Mouse (Mus musculus) liver, embryonic 11.5 days (tissue): ENCODE measurements around the gene Setd2. TPM values are rescaled to one million over a fixed set of nuclear protein-coding genes. Genes with fewer than 3 reads are reported as not detected.

ENCODE experiments used
- ATAC-seq: fragments of 200-750 bp; cut with Nextera tagmentation; replicated peaks from 2 replicates; pipeline ENCODE4 v1.8.0; 2017; ENCODE audit warnings: moderate number of reproducible peaks, mild to moderate bottlenecking, moderate TSS enrichment, moderate library complexity; ENCODE audit not compliant: low FRiP score
- DNase-seq: peaks from one replicate; pipeline ENCODE4 v3.0.0-alpha.2; 2017; ENCODE audit warnings: low spot score
- H3K27ac ChIP-seq: fragments of 300-500 bp; sonication (generic); 2 replicates; pipeline ENCODE4 v1.5.1; 2014; ENCODE audit warnings: mild to moderate bottlenecking, low read depth, low read length, control low read depth
- H3K27me3 ChIP-seq: fragments of 300-500 bp; sonication (generic); replicated peaks from 2 replicates; pipeline ENCODE4 v1.6.1; 2014; ENCODE audit warnings: low read length, mixed read lengths; ENCODE audit not compliant: control insufficient read depth, insufficient read depth
- H3K36me3 ChIP-seq: fragments of 300-500 bp; sonication (generic); 2 replicates; pipeline ENCODE4 v1.6.1; 2014; ENCODE audit warnings: mild to moderate bottlenecking, low read length, moderate library complexity, mixed read lengths; ENCODE audit not compliant: control insufficient read depth, insufficient read depth
- H3K4me1 ChIP-seq: fragments of 300-500 bp; sonication (generic); replicated peaks from 2 replicates; pipeline ENCODE4 v1.6.1; 2014; ENCODE audit warnings: low read length, mixed read lengths; ENCODE audit not compliant: control insufficient read depth, insufficient read depth
- H3K4me2 ChIP-seq: fragments of 300-500 bp; sonication (generic); 2 replicates; pipeline ENCODE4 v1.6.1; 2014; ENCODE audit warnings: mild to moderate bottlenecking, control low read depth, moderate library complexity
- H3K4me3 ChIP-seq: fragments of 300-500 bp; sonication (generic); 2 replicates; pipeline ENCODE4 v1.5.1; 2014; ENCODE audit warnings: low read depth, low read length, control low read depth
- H3K9ac ChIP-seq: fragments of 300-500 bp; sonication (generic); 2 replicates; pipeline ENCODE4 v1.6.1; 2014; ENCODE audit warnings: low read depth, low read length, control low read depth
- H3K9me3 ChIP-seq: fragments of 300-500 bp; sonication (generic); 2 replicates; pipeline ENCODE4 v1.6.1; 2016; ENCODE audit warnings: low read length, inconsistent platforms, mixed read lengths; ENCODE audit not compliant: control insufficient read depth
- WGBS: fragments of 180-500 bp; shearing (Covaris S2); extraction: QIAGEN DNeasy Blood & Tissue Kit; methylation state at CpG from one replicate; pipeline ENCODE4 v1.1.7; 2014; 5-methylcytosine and 5-hydroxymethylcytosine counted together
- polyA plus RNA-seq: library from polyadenylated mRNA; unstranded; fragments of >200 nt; fragmentation: Nextera tagmentation; extraction: Ambion mirVana; gene quantifications from 2 replicates; pipeline ENCODE4 v1.2.1, GENCODE M21; 2014

Gene Setd2
- polyA plus RNA-seq, 1 experiment from 2014 or later: 44.9 TPM

DNA sequence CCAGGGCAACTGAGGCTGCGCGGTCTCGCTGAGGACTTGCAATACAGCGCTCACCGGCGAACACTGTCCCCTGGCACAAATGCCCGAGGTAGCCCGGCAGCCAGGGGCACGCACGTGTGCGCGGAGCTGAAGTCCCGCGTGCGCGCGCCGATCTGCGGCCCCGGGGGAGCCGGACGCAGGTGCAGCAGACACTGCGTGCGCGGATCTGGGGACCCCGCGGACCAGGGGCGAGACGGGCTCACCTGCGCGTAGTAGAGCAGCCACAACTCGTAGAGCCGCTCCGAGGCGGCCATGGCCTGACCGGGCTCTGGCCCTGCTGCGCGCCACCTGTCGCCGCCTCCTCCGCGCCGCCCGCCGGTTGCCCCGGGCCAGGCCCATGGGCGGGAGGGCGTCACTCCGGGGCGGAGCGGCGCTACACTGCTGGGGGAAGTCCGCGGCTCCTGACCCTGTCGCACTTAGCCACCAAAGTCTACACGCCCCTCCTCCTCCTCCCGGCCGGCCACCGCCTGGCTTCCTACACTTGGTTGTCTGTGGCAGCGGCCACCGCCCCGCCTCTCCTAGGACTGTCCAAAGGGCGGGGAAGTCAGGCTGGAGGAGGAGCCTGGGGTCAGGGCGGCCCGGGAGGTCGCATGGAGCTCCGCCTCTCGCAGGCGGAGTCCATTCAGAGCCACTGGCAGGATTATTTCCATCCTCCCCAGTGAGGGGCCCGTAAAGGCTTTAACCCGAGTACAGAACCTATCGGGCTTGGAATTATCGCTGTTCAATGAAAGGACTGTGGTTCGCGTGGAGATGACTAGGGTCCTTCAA lies 121.5 kb downstream of the Setd2 start, which contains the start of gene Nbeal2:
Gene Nbeal2 (minus strand): TSS at position 507 of the 807 bp plus-strand sequence.
- Histone ChIP-seq H3K9me3 (no peaks in the 10 kb centered on the region), H3K9ac (peak within 1 kb of the TSS; percentile 71), H3K4me3 (peak within 1 kb of the TSS; percentile 74), H3K36me3 (no peaks in the 10 kb centered on the region), H3K27me3 (peaks cover 7% of the 10 kb centered on the region; the same call in 1 of the 2 replicates), H3K4me2 (peak within 1 kb of the TSS; percentile 99), H3K27ac (peak within 1 kb of the TSS; percentile 69), H3K4me1 (peaks cover 41% of the 10 kb centered on the region)
- ATAC-seq: peak; percentile 87
- under 1% methylated on average over 68 of the region's 75 CpGs for WGBS
- peak; percentile 93 for DNase-seq

GRCm38 (mm10) chr9:110654726-110655650 lies 122.6 kb downstream of the Setd2 start:
- ATAC-seq (no peak), DNase-seq (no peak)
- 83% methylated on average over 19 of the region's 19 CpGs for WGBS
- peak overlapping the region; percentile 74 for H3K4me3 ChIP-seq
- peak overlapping the region; percentile 57; the same call in 1 of the 2 replicates for H3K9ac ChIP-seq
- H3K27me3 ChIP-seq: peaks cover 7% of the 10 kb centered on the region; the same call in 1 of the 2 replicates
- no peaks in the 10 kb centered on the region for H3K36me3 ChIP-seq
- H3K27ac ChIP-seq: peak overlapping the region; percentile 69; the same call in 1 of the 2 replicates
- H3K4me1 ChIP-seq: peaks cover 49% of the 10 kb centered on the region
- peak overlapping the region; percentile 99 for H3K4me2 ChIP-seq
- no peaks in the 10 kb centered on the region for H3K9me3 ChIP-seq

DNA sequence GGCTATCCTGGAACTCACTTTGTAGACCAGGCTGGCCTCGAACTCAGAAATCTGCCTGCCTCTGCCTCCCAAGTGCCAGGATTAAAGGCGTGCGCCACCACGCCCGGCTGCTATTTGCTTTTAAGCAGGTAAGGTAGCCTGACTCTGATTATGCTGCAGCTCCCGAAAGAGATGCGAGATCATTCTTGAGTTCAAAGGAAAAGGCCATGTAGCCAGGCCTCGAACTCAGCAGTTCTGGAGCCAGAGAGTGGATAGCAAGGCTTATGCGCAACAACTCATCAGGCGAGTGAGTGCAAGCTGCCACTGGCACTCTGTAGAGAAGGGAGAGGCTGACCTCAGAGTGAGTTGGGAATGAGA lies 123.2 kb downstream of the Setd2 start:
- no peaks in the 10 kb centered on the region for H3K36me3 ChIP-seq
- ATAC-seq (no peak), DNase-seq (no peak)
- 82% methylated on average over 10 of the region's 10 CpGs for WGBS
- H3K27ac ChIP-seq: peak overlapping the region; percentile 62; the same call in 1 of the 2 replicates
- H3K9ac ChIP-seq: peak overlapping the region; percentile 73
- H3K27me3 ChIP-seq: peaks cover 7% of the 10 kb centered on the region; the same call in 1 of the 2 replicates
- peaks cover 53% of the 10 kb centered on the region for H3K4me1 ChIP-seq
- peak overlapping the region; percentile 65 for H3K4me3 ChIP-seq
- peak overlapping the region; percentile 79 for H3K4me2 ChIP-seq
- no peaks in the 10 kb centered on the region for H3K9me3 ChIP-seq

DNA sequence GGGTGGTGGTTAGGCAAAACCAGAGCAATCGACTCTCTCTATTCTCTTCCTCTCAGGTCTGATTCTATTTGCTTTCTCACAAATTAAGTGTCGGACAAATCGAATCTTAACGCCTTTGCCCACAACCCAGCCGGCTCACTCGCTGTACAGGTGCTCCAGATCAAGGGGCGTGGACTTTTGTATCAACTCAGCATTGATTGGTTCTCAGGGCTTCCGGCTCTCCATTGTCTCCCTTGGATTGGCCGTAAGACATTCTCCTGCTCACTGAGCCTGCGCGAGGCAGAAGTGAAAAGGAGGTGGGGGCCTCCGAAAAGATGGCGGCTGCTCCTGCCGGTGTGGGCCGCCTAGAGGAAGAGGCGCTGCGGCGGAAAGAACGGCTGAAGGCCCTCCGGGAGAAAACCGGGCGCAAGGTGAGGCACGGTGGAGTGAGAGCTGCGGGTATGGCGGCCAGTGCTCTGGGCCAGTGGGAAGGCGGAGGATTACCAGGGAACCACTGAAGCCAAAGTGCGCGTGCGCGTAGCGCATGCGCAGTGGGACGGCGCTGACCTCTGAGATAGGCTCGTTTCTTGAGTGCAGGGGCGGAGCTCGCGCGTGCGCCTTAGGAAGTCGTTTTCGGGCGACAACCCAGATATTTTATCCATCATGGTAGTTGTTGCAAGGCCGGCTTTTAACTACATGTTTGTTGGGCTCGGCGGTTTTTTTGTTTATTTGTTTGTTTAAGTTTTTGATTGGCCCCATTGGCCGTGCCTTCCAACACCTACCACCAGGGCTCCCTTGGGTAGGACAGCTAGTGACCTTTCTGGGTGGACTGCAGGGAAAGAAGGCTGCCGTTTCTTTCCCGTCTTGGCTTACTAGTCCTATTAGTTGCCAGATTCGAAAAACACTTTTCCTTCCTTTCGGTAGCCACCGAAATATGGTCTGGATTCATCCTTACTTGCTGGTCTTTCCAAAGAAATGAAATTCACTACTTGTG lies 124.1 kb downstream of the Setd2 start, which contains the start of gene Ccdc12:
Gene Ccdc12 (plus strand): TSS at position 255 of the 973 bp plus-strand sequence.
- under 1% methylated on average over 52 of the region's 52 CpGs for WGBS
- no peaks in the 10 kb centered on the region for H3K9me3 ChIP-seq
- peak within 1 kb of the TSS; percentile 79 for H3K4me2 ChIP-seq
- peak within 1 kb of the TSS; percentile 65 for H3K4me3 ChIP-seq
- peaks cover 7% of the 10 kb centered on the region; the same call in 1 of the 2 replicates for H3K27me3 ChIP-seq
- ATAC-seq: peak; percentile 86
- peaks cover 60% of the 10 kb centered on the region for H3K4me1 ChIP-seq
- H3K9ac ChIP-seq: peak within 1 kb of the TSS; percentile 73
- H3K27ac ChIP-seq: peak within 1 kb of the TSS; percentile 73
- H3K36me3 ChIP-seq: no peaks in the 10 kb centered on the region
- DNase-seq: peak; percentile 93

GRCm38 (mm10) chr9:110657474-110658078 lies 125.2 kb downstream of the Setd2 start:
- Histone ChIP-seq H3K9me3 (no peaks in the 10 kb centered on the region), H3K27ac (peak overlapping the region; percentile 73; the same call in 1 of the 2 replicates), H3K4me2 (peak overlapping the region; percentile 79), H3K4me1 (peaks cover 66% of the 10 kb centered on the region), H3K27me3 (peaks cover 4% of the 10 kb centered on the region; the same call in 1 of the 2 replicates), H3K9ac (peak overlapping the region; percentile 73), H3K4me3 (peak overlapping the region; percentile 65), H3K36me3 (no peaks in the 10 kb centered on the region)
- ATAC-seq (no peak), DNase-seq (no peak)
- 40% methylated on average over 13 of the region's 13 CpGs for WGBS

GRCm38 (mm10) chr9:110659521-110659920 lies 127.1 kb downstream of the Setd2 start:
- H3K4me3 ChIP-seq: no peak overlapping the region
- no peaks in the 10 kb centered on the region for H3K27me3 ChIP-seq
- no peaks in the 10 kb centered on the region for H3K9me3 ChIP-seq
- no peak overlapping the region for H3K4me2 ChIP-seq
- no peak for ATAC-seq
- peaks cover 63% of the 10 kb centered on the region for H3K4me1 ChIP-seq
- H3K36me3 ChIP-seq: no peaks in the 10 kb centered on the region
- 0 out of 2 replicates have a peak overlapping the region, but pooled peaks have one; percentile 10 for H3K27ac ChIP-seq
- DNase-seq: no peak
- no peak overlapping the region for H3K9ac ChIP-seq
- 81% methylated on average over 12 of the region's 12 CpGs for whole genome bisulfite sequencing

DNA sequence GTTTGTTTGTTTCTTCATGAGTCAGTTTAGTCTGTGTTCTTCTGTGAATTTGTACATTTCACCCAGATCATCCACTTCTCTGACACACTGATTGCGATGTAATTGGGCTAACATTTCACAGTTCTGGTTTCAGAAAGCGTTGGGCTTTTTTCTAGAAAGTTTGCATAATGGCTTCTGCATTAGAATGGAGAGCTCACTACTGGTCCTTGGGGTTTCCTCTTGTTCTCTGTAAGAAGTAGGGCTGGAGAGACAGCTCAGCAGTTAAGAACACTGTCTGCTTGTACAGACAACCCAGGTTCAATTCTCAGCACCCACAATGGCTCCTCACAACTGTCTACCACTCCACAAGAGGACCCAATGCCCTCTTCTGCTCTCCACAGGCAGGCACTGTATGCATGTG lies 127.8 kb downstream of the Setd2 start:
- H3K27ac ChIP-seq: no peak overlapping the region; the same call in 1 of the 2 replicates
- H3K27me3 ChIP-seq: no peaks in the 10 kb centered on the region
- peaks cover 63% of the 10 kb centered on the region for H3K4me1 ChIP-seq
- DNase-seq (no peak), ATAC-seq (no peak)
- H3K9ac ChIP-seq: no peak overlapping the region
- H3K9me3 ChIP-seq: no peaks in the 10 kb centered on the region
- 84% methylated on average over 2 of the region's 2 CpGs for WGBS
- no peak overlapping the region; the same call in 1 of the 2 replicates for H3K4me2 ChIP-seq
- no peak overlapping the region for H3K4me3 ChIP-seq
- no peaks in the 10 kb centered on the region for H3K36me3 ChIP-seq
